Mouse (Mus musculus) T-helper 1 cell (primary cell): ENCODE results near the gene Chsy1.
"Not testable (repeated sequence)": the region's sequence is repeated elsewhere in the genome, so short reads cannot be mapped to it uniquely, and the experiment has no call there.

Source experiments
- in situ Hi-C: fragments of 300-600 bp; cut with MboI, MseI; formaldehyde crosslinking; loops from one replicate; pipeline ENCODE4 v1.15.1; 2025; ENCODE audit warnings: high pct_unique_total_duplicates

Chsy1 gene

GRCm38 (mm10) chr7:66176256-66176655 is 66.9 kb downstream of the Chsy1 start:
- in situ Hi-C loops = loop anchor here (5.0 kb wide), 1 partner anchor 244 kb away; no protein-coding TSS in a partner anchor

DNA sequence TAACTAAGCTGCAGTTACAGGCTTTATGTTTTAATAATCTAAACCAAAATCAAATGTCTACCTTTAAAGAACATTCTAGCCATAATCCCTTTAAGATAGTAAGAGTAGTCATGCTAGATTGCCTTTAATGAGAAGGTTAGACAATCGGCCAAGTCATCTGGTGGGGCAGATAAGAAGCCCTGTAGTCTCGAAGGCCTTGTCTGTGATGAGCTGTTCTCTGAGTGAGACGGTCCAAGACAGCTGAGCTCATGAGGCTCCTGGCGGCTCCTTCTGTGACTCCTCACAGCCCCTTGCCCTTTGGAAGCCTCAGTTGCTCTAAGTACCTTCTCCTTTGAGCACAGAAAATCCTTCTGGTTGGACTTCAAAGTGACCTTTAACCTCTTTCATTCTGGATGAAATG is 67.6 kb downstream of the Chsy1 start:
- in situ Hi-C loops = loop anchor here (5.0 kb wide), 1 partner anchor 245 kb away; no protein-coding TSS in a partner anchor

- in situ Hi-C loops = loop anchor here (5.0 kb wide), 1 partner anchor 246 kb away; no protein-coding TSS in a partner anchor
Observed at GRCm38 (mm10) chr7:66178101-66178500, 68.8 kb downstream of the Chsy1 start.

GRCm38 (mm10) chr7:66179120-66179581 is 69.8 kb downstream of the Chsy1 start:
- in situ Hi-C loops = loop anchor here (5.0 kb wide), 1 partner anchor 247 kb away; no protein-coding TSS in a partner anchor

DNA sequence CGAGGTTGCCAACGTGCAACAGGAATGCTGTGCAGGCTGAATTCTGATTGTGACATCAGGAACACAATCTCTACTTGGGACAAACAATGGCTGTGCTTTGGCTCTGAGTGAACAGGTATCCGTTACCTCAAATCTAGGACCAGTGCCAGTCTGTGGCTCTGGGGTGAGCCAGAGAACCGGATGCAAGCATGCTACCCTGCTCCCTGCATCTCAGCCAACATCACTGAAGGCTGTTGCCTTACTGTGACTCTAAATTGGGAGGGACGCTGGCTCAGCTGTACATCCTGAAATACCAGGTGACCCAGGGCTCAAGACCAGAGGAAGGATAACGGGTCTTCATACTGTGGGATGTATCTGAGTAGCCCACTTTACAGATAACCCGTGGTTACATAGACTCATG is 70.4 kb downstream of the Chsy1 start:
- in situ Hi-C loops = loop anchor here (5.0 kb wide), 1 partner anchor 247 kb away; no protein-coding TSS in a partner anchor

DNA sequence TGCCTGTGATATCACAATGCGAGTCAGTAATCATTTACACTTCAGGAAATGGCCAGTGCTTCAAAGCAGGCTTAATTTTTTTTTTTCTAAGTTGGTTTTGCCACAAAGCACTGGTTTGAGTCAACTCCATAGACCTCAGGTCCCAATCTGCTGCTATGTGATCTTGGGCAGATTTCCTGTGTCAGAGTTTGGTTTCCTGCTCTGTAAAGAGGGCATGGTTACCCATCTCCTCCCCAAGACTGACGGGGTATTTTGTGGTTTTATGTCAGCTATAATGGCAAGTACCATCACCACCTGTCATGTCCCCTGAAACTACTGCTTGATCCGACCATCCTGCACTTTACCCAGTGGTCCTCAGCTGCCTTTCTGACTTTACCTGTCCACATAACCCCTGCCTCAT is 70.9 kb downstream of the Chsy1 start:
- in situ Hi-C loops = no loop called here

DNA sequence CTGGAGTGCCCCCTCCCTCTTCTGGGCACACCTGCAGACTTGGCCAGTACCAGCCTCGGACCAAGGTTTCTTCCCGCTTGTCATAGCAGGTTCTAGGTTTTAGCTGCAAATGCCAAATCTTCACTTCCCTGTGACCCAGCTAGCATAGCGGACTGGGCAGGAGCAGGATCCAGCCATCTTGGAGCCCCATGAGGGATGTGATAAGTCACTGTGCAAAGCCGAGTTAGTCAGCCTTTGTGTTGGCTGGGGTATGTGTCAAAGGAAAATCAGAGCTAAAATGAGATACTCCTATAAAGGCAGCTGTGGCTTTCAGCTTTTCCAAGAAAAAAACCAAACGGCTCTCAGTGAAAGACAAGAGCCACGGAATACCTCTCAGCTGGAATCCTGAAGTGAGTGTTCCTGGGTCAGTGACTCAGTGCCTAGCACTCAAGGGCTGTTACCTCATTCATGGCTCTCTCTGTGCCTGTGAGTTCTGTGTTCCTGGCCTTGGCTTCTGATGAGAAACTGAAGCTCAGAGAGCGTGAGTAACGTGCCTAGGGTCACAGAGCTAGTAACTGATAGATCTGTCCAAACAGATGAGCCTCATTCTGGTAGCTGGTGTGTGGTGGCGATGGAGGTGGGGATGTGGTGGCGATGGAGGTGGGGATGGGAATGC is 71.5 kb downstream of the Chsy1 start:
- in situ Hi-C loops = no loop called here

- in situ Hi-C loops = no loop called here
Observed at GRCm38 (mm10) chr7:66182075-66182715, 72.9 kb downstream of the Chsy1 start.

DNA sequence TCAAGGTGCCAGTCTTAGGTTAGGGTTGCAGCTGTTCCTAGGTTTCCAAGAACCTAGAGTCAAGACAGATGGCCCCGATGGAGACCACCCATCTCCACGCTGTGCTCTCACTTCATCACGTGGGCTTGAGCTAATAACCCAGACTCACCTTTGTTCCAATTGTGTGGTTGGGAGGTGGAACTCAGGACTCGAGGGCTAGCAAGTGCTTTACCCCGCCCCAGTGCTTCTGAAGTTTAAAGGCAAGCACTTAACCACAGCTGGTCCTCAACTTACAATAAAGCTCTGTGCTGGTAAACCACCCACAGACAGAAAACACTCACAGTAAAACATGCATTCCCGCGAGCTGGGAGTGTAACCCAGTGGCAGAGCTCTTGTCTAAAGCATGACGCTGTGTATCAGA is 74.1 kb downstream of the Chsy1 start:
- in situ Hi-C loops = no loop called here

DNA sequence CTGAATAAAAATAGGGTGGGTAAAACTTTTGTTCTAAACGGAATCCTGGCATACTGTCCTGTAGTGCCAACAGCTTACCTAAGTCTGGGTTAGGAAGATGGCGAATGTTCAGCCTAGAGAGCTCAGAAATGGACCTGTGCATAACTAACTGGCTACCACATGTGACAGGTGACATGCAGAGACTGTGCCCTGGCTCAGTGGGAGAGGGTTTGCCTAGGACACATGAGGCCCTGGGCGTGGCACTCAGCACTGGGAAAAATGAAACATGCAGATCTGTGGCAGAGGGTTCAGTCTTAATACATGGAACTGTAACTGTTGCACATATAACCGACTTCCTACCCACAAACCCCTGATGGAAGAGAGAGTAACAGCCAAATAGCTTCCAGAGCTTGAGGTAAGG is 74.7 kb downstream of the Chsy1 start:
- in situ Hi-C loops = no loop called here

- in situ Hi-C loops = loop anchor here (5.0 kb wide), 2 partner anchors 62 to 88 kb away; no protein-coding TSS in a partner anchor
Observed at GRCm38 (mm10) chr7:66185370-66185769, 76.1 kb downstream of the Chsy1 start.

GRCm38 (mm10) chr7:66187581-66188231 is 78.4 kb downstream of the Chsy1 start:
- in situ Hi-C loops = loop anchor here (5.0 kb wide), 2 partner anchors 60 to 90 kb away; no protein-coding TSS in a partner anchor

- in situ Hi-C loops = not testable (repeated sequence)
Observed at GRCm38 (mm10) chr7:66190385-66190784, 81.1 kb downstream of the Chsy1 start.

GRCm38 (mm10) chr7:66194511-66194910 is 85.2 kb downstream of the Chsy1 start:
- in situ Hi-C loops = no loop called here

DNA sequence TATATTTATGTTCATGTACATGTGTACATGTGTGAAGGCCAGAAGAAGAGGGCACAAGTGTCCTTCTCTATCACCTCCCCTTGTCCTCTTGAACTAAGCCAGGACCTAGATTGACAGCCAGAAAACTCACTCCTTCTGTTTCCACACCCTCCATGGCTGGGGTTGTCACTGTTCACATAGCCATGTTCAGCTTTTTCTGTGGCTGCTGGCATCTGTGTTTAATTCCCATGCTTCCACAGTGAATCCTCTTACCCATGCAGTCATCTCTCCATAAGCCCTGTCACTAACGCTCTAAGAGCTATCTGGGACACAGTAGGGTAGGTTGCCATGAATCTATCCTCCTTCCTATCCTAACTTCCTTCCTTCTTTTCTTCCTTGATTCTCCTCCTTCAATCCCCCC is 86.6 kb downstream of the Chsy1 start:
- in situ Hi-C loops = no loop called here

DNA sequence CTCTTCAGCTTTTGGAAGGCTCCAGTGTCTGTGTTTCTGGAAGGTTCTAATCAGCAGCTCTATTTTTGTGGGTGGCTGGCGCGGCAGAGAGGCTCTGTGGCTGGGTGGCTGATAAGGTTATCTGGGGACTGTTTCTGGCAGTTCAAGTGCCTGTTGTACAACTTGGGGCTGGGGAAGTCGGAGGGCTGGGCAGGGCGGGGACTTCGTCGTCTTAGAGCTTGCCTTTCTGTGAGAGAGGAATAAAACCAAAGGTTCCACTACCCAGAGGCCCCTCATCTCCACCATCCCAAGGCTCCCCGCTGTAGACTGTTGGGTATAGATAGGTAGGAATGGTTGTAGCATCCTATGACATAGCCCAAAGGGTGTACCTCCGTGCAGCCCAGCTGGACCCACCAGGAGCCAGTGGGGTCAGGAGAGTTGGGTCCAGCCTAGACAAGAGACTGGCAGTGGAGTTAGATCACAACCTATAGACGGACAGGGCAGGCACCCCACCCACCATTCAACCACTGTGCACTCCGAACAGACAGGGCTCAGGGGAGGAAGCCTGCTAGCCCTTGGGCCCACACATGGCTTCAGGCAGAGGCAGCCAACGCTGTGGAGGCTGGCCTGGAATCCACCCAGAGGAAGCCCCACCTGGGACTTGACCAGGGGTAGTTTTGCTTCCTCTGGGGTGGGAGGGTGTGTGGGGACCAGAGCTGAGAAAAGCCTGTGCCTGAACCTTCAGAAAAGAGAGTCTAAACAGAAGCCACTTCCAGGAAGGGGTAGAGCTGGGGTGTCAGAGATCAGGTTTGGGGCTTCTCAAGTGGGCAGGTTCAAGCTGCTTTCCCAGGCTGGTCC is 87.5 kb downstream of the Chsy1 start:
- in situ Hi-C loops = no loop called here

- in situ Hi-C loops = no loop called here
Observed at GRCm38 (mm10) chr7:66198416-66198815, 89.1 kb downstream of the Chsy1 start.

DNA sequence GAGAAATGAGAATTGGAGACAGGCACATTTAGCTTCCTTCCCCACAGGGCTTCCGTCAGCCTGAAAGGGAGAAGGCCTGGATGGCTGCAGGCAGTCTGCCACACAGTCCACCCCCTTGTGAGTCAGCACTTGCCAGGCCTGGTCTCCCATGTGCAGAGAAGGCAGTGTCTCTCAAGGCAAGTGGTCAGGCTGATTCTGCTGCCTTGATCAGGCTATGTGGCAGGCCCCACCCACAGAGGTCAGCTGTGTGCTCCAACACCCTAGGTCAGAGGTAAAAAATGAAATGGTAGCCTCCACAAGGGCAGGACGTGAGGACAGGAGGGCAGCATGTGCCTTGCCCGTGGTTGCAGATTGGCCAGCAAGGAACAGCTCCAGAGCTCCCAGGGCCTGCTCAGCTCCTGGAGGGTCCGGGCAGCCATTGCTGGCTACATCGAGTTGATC is 90.1 kb downstream of the Chsy1 start:
- in situ Hi-C loops = no loop called here

GRCm38 (mm10) chr7:66200383-66200782 is 91.1 kb downstream of the Chsy1 start:
- in situ Hi-C loops = no loop called here

DNA sequence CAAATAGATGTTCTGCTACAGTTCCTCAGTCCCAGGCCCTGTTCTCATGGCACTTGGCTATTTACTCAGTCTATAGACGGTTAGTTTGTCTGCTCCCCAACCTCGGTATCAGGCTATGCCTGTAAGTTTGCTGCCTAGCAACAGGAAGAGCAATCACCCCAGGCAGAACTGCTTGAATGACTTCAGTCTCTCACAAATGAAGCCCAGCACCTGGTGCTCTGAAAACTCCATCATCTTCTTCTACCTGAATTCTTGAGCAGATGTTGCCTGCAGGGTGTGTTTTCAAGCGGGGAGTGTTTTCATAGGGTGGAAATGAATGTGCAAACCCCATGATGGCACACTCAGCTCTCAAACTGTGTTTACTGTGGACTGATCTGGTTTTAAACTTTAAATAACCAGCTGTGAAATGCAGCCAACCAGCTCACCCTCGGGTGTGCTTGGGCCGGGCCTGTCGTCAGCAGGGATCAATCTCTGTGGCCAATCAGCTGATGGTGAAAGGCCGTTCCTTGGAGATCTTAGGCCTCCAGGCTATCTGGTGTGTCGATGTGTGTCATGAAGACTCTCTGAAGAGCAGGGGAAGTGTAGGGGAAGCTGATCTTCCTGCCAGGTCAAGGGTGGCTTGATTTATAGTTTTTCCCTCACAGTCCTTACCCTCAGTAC is 91.6 kb downstream of the Chsy1 start:
- in situ Hi-C loops = no loop called here

- in situ Hi-C loops = no loop called here
Observed at GRCm38 (mm10) chr7:66201657-66202056, 92.3 kb downstream of the Chsy1 start.
